Mouse (Mus musculus): ENCODE results near the gene Exosc7.

- TF ChIP-seq CTCF (IDR thresholded peaks at IDR 0.05 in 2 of 3, conservative IDR thresholded peaks at IDR 0.05 in 1 of 3; ENCODE audit: control insufficient read depth in 1 of 3, insufficient read depth in 1 of 3, low read depth in 2 of 3, low read length in 3 of 3, poor library complexity in 1 of 3, severe bottlenecking in 1 of 3) (no peak), NRF1 (IDR thresholded peaks at IDR 0.05; ENCODE audit: insufficient read depth, low read depth, low read length, poor library complexity, severe bottlenecking) (no peak), TAL1 (IDR thresholded peaks at IDR 0.05; ENCODE audit: low read length) (no peak), POLR2A (IDR thresholded peaks at IDR 0.05; ENCODE audit: control insufficient read depth in 1 of 2, insufficient read depth in 1 of 2, low read depth in 1 of 2, low read length in 2 of 2, poor library complexity in 1 of 2) (no peak), NELFE (IDR thresholded peaks at IDR 0.05; ENCODE audit: low read depth, low read length) (no peak)
These were observed 14.6 kb downstream of the Exosc7 start for GRCm38 (mm10) chr9:123127663-123128062.
